Mouse (Mus musculus) forebrain, embryonic 15.5 days (tissue): Measurements from ENCODE around the gene Adora2a. TPM values are rescaled to one million over a fixed set of nuclear protein-coding genes. Genes with fewer than 3 reads are reported as not detected.

Experiments
- ATAC-seq: fragments of 200-750 bp; cut with Nextera tagmentation; replicated peaks from 2 replicates; pipeline ENCODE4 v1.8.0; 2017; ENCODE audit warnings: mild to moderate bottlenecking, moderate TSS enrichment, moderate library complexity
- H3K27ac ChIP-seq: fragments of 300-500 bp; sonication (generic); replicated peaks from 2 replicates; pipeline ENCODE4 v1.5.1; 2015; ENCODE audit warnings: mild to moderate bottlenecking, inconsistent platforms
- H3K27me3 ChIP-seq: fragments of 300-500 bp; sonication (generic); 2 replicates; pipeline ENCODE4 v1.6.1; 2015; ENCODE audit warnings: inconsistent platforms
- H3K36me3 ChIP-seq: fragments of 300-500 bp; sonication (generic); 2 replicates; pipeline ENCODE4 v1.6.1; 2015; ENCODE audit warnings: mild to moderate bottlenecking, inconsistent platforms
- H3K4me1 ChIP-seq: fragments of 300-500 bp; sonication (generic); 2 replicates; pipeline ENCODE4 v1.6.1; 2015; ENCODE audit warnings: inconsistent platforms
- H3K4me2 ChIP-seq: fragments of 300-500 bp; sonication (generic); replicated peaks from 2 replicates; pipeline ENCODE4 v1.6.1; 2015; ENCODE audit warnings: mild to moderate bottlenecking, inconsistent platforms
- H3K4me3 ChIP-seq: fragments of 300-500 bp; sonication (generic); 2 replicates; pipeline ENCODE4 v1.5.1; 2015; ENCODE audit warnings: mild to moderate bottlenecking, inconsistent platforms
- H3K9ac ChIP-seq: fragments of 300-500 bp; sonication (generic); replicated peaks from 2 replicates; pipeline ENCODE4 v1.6.1; 2015; ENCODE audit warnings: mild to moderate bottlenecking, inconsistent platforms
- H3K9me3 ChIP-seq: fragments of 300-500 bp; sonication (generic); 2 replicates; pipeline ENCODE4 v1.6.1; 2016; ENCODE audit warnings: inconsistent platforms
- WGBS: fragments of 180-500 bp; shearing (Covaris S2); methylation state at CpG from one replicate; pipeline ENCODE4 v1.1.7; 2015; ENCODE audit warnings: mixed read lengths; 5-methylcytosine and 5-hydroxymethylcytosine counted together
- polyA plus RNA-seq: library from polyadenylated mRNA; unstranded; fragments of >200 nt; fragmentation: Nextera tagmentation; extraction: Ambion mirVana; gene quantifications from 2 replicates; pipeline ENCODE4 v1.2.1, GENCODE M21; 2015

Adora2a gene
- polyA plus RNA-seq, 1 experiment from 2014 or later, result 8.2 TPM

DNA sequence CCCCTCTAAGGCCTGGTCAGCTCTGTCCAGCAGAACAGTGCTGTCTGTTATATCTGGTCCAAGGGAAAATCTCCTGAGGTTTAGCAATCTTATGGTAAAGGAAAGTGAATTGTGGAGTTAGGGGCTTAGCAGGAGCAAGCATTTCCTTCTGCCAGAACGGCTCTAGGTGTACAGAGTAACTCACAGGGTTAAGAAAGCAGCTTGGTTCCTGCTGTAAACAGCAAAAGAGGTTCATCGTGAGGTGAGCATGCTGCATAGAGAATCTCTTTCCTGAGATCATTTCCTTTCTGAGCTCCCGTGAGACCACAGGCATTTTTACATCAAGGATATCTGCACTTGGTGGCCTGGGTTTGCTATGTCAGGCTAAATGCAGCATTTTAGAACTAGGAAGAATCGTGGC lies 21.8 kb upstream of the Adora2a start:
- Histone ChIP-seq H3K4me3 (no peak overlapping the region), H3K9me3 (no peaks in the 10 kb centered on the region), H3K27ac (no peak overlapping the region), H3K4me1 (no peaks in the 10 kb centered on the region), H3K9ac (no peak overlapping the region), H3K27me3 (no peaks in the 10 kb centered on the region), H3K4me2 (no peak overlapping the region), H3K36me3 (peaks cover 18% of the 10 kb centered on the region)
- ATAC-seq, result no peak
- 89% methylated on average over 4 of the region's 4 CpGs for WGBS

DNA sequence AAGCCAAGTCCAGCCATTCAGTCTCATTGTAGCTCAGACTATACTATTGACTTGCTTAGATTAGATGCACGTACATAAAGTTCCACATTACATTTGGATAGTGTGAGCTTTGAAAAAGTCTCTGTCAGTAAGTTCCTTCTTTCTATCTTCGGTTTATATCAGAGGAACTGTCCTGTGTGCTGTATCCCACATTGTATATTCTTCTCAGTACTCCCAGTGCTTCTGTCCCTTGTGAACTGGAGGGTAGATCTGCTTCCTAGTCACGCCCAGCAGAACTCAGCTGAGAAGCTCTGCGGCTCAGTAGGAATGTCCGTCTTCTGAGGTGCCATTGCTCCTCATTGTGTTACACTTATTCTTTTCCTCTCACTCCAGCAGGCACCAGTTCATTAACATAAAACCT lies 18.1 kb upstream of the Adora2a start:
- no peaks in the 10 kb centered on the region for H3K9me3 ChIP-seq
- no peak overlapping the region for H3K4me3 ChIP-seq
- no peak overlapping the region for H3K4me2 ChIP-seq
- no peak overlapping the region for H3K27ac ChIP-seq
- peaks cover 4% of the 10 kb centered on the region; the same call in 1 of the 2 replicates for H3K4me1 ChIP-seq
- H3K36me3 ChIP-seq, result peaks cover 26% of the 10 kb centered on the region
- no peak for ATAC-seq
- WGBS, result 88% methylated on average over 5 of the region's 5 CpGs
- no peak overlapping the region for H3K9ac ChIP-seq
- H3K27me3 ChIP-seq, result no peaks in the 10 kb centered on the region

DNA sequence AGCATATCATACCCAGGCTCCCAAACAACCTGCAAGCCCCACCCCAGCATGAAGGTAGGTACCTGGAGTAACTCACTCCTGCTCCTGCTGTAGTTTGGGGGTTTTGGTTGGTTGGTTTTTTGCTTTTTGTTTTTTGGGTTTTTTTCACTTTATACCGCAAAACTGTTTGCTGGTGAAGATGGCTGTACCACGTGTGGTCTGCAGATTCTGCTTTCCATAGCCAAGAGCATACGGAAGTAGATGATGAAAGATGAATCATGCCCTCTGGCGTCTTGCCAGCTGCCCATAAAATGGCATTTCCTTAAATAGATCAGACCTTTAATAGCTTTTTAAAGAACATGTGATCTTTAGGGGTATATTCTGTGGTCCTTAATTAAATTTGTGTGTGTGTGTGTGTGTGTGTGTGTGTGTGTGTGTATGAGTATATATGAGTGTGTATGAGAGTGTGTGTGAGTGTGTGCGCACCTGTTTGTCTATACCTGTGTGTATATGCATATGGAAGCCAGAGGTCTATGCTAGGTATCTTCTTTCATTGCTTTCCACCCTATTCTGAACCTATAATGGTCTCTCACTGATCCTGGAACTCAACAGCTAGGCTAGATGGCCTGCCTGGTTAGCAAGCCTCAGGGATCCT lies 16.8 kb upstream of the Adora2a start:
- Histone ChIP-seq H3K27me3 (no peaks in the 10 kb centered on the region), H3K27ac (no peak overlapping the region), H3K4me3 (no peak overlapping the region), H3K4me2 (no peak overlapping the region), H3K4me1 (peaks cover 16% of the 10 kb centered on the region), H3K36me3 (peaks cover 30% of the 10 kb centered on the region), H3K9ac (no peak overlapping the region), H3K9me3 (no peaks in the 10 kb centered on the region)
- 78% methylated on average over 5 of the region's 5 CpGs for WGBS
- ATAC-seq, result no peak

DNA sequence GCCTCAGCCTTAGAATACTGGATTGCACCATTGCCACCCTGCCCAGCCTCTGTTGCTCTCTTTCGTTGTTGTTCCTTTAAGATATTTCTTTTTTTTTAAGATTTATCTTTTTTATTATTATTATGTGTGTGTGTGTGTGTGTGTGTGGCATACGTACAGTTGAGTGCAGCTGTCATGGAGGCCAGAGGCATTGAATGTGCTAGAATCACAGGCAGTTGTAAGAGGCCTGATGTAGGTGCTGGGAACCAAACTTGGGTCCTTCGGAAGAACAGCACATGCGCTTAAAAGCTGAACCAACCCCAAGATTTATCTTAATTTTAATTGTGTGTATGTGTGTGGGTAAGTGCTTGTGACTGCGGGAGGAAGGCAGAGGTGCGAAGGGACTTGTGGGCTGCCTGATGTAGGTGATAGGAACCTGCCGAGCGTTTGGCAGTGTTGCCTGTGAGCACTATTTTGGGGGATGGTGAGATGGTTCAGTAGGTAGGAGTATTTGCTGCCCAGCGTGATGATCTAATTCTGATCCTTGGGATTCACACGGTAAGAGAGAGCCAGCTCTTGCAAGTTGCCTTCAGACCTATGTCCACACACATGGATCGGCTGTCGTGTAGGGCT lies 15.4 kb upstream of the Adora2a start:
- ATAC-seq, result no peak
- Histone ChIP-seq H3K9me3 (no peaks in the 10 kb centered on the region), H3K4me1 (peaks cover 17% of the 10 kb centered on the region), H3K27me3 (no peaks in the 10 kb centered on the region), H3K4me2 (no peak overlapping the region), H3K36me3 (peaks cover 30% of the 10 kb centered on the region), H3K27ac (no peak overlapping the region), H3K9ac (no peak overlapping the region), H3K4me3 (no peak overlapping the region)
- 93% methylated on average over 12 of the region's 12 CpGs for WGBS

DNA sequence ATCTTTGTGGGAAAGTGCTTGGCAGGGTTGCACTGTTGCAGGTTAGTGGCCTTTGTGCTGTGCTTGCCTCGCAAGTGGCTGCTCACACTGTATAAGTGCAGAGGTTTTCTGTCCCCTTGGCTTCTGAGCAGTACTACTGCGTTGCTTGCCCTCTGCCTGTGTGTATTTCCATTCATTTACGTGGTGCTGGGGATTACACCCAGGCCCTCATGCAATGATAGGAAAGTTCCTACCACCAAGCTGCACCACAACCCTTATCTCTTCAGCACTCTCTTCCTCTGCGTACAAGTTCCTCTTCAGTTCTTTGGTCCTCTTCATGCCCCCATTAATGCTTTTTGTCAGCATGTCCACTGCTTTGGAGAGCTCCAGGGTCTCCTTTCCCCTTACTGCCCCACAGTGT lies 14.7 kb upstream of the Adora2a start:
- no peaks in the 10 kb centered on the region for H3K27me3 ChIP-seq
- H3K9ac ChIP-seq, result no peak overlapping the region
- no peak overlapping the region for H3K4me2 ChIP-seq
- no peaks in the 10 kb centered on the region for H3K9me3 ChIP-seq
- no peak overlapping the region for H3K4me3 ChIP-seq
- peaks cover 17% of the 10 kb centered on the region for H3K4me1 ChIP-seq
- no peak for ATAC-seq
- peaks cover 29% of the 10 kb centered on the region for H3K36me3 ChIP-seq
- H3K27ac ChIP-seq, result no peak overlapping the region
- 92% methylated on average over 4 of the region's 4 CpGs for WGBS

DNA sequence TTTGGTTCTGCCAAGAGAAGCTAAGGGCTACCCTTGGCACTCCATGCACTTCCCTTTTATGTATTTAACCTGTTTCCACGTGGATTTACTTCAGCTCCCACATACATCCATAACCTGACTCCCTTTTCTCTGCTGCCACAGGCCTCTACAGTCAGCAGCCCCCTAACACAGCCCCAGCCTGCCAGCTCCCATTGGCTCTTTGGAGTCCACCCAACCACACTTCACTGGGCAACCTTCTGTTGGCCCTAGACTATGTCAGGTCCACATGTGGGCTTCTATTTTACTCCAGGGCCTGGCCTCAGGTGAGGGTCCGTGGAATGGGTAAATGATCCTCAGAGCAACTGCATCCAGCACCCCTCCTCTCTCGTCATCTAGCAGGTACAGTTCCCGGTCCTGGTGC lies 14.1 kb upstream of the Adora2a start:
- Histone ChIP-seq H3K4me1 (peaks cover 17% of the 10 kb centered on the region), H3K9ac (no peak overlapping the region), H3K4me2 (no peak overlapping the region), H3K27ac (no peak overlapping the region), H3K4me3 (no peak overlapping the region), H3K9me3 (no peaks in the 10 kb centered on the region), H3K36me3 (peaks cover 35% of the 10 kb centered on the region), H3K27me3 (no peaks in the 10 kb centered on the region)
- WGBS, result 87% methylated on average over 4 of the region's 4 CpGs
- no peak for ATAC-seq

DNA sequence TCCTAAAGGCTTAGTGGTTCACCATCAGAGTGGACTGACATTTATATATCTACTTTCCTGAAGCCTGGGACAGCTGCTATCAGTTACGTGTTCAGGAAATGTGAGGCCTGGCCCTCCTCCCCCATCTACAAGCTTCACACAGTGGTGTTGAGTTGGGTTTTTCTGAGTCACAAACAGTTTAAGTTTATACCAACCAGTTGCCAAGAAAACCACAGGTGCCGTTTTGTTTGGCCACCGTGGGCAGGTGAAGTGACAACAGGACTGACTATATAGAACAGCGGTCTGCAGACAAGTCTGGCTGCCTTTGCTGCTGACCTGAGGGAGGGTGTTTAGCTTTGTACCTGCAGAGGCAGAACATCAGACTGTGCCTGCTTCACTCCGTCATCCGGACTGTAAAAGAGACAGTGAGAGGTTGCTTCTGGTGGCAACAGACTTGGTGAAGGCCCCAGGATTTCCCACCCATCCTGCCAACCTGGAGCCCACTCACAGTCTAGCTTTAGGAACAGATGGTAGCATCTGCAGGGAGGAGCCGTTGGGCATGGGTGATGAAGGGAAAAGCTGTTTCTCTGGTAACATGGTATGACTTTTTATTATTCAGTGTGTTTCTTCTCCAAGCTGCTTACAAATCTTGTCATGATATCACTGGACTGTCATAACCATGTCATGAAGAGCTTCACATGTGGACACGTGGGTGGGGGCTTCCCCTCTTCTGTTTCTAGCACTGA lies 13.2 kb upstream of the Adora2a start:
- Histone ChIP-seq H3K27ac (peak overlapping the region; percentile 82), H3K9me3 (no peaks in the 10 kb centered on the region), H3K4me1 (peaks cover 17% of the 10 kb centered on the region), H3K36me3 (peaks cover 44% of the 10 kb centered on the region), H3K4me2 (no peak overlapping the region), H3K4me3 (no peak overlapping the region), H3K27me3 (no peaks in the 10 kb centered on the region), H3K9ac (no peak overlapping the region)
- WGBS, result 70% methylated on average over 8 of the region's 8 CpGs
- peak; percentile 76 for ATAC-seq

DNA sequence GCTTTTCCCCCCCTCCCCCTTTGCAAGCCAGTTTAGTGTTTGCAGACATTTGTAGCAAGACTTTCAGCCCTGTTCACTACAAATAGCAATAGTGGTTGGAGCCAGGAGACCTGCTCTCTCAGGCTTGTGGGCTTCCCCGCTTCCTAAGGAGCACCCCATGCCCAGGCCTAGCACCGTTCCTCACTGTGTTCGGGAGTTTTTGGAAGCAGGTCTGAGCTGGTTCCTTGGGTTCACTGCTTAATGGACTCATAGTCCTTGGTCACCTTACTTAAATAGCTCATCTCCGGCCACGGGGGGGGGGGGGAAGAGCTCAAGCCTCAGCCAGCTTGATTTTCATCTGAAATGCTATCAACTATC lies 12.7 kb upstream of the Adora2a start:
- H3K4me1 ChIP-seq, result peaks cover 17% of the 10 kb centered on the region
- no peak overlapping the region for H3K4me2 ChIP-seq
- H3K9me3 ChIP-seq, result no peaks in the 10 kb centered on the region
- no peak overlapping the region for H3K9ac ChIP-seq
- WGBS, result 79% methylated on average over 5 of the region's 5 CpGs
- peak overlapping the region; percentile 82 for H3K27ac ChIP-seq
- ATAC-seq, result peak; percentile 35; the same call in 1 of the 2 replicates
- H3K27me3 ChIP-seq, result no peaks in the 10 kb centered on the region
- H3K36me3 ChIP-seq, result peaks cover 44% of the 10 kb centered on the region
- H3K4me3 ChIP-seq, result no peak overlapping the region

DNA sequence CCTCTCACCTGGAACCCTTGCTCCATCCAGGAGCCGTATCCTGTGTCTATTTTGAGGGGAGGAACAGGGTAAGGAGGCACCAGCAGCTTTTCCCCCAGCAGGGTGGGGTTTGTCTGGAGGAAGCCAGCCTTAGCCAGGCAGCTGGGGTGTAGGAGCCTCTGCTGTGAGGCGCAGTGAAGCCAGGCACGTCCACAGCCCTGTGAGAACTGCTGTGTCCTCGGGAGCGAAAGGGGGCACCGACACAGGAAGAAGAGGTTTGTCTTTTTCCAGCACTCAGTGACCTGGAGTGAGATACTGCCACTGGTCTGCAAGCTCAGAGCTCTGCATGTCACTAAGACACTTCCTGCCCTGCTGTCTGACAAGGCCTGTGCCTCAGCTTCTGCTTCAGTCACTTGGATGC lies 12.3 kb upstream of the Adora2a start:
- no peak overlapping the region for H3K4me3 ChIP-seq
- ATAC-seq, result 0 out of 2 replicates have a peak, but pooled peaks have one; percentile 12
- H3K27ac ChIP-seq, result peak overlapping the region; percentile 82
- 69% methylated on average over 6 of the region's 6 CpGs for WGBS
- H3K4me1 ChIP-seq, result peaks cover 17% of the 10 kb centered on the region
- H3K36me3 ChIP-seq, result peaks cover 44% of the 10 kb centered on the region
- H3K4me2 ChIP-seq, result no peak overlapping the region
- H3K9me3 ChIP-seq, result no peaks in the 10 kb centered on the region
- H3K27me3 ChIP-seq, result no peaks in the 10 kb centered on the region
- no peak overlapping the region for H3K9ac ChIP-seq

DNA sequence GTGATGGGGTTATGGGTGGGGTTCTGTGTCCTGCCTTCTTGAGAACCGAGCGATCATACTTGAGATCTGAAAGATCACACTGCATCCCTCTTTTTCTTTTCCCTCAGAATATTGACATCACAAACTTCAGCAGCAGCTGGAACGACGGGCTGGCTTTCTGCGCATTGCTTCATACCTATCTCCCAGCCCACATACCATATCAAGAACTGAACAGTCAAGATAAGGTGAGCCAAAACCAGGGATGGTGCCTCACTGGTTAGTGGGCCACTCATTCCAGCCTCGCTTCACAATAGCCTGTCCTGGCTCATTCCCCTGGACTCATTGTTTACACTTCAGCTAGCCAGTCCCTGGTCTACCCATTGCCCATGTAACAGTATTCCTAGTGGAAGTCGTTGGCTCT lies 9.5 kb upstream of the Adora2a start:
- H3K4me2 ChIP-seq, result no peak overlapping the region
- H3K36me3 ChIP-seq, result peaks cover 56% of the 10 kb centered on the region
- no peak overlapping the region for H3K9ac ChIP-seq
- no peak for ATAC-seq
- no peaks in the 10 kb centered on the region for H3K27me3 ChIP-seq
- no peak overlapping the region for H3K27ac ChIP-seq
- H3K4me3 ChIP-seq, result no peak overlapping the region
- H3K9me3 ChIP-seq, result no peaks in the 10 kb centered on the region
- H3K4me1 ChIP-seq, result peaks cover 17% of the 10 kb centered on the region
- WGBS, result 93% methylated on average over 7 of the region's 7 CpGs

DNA sequence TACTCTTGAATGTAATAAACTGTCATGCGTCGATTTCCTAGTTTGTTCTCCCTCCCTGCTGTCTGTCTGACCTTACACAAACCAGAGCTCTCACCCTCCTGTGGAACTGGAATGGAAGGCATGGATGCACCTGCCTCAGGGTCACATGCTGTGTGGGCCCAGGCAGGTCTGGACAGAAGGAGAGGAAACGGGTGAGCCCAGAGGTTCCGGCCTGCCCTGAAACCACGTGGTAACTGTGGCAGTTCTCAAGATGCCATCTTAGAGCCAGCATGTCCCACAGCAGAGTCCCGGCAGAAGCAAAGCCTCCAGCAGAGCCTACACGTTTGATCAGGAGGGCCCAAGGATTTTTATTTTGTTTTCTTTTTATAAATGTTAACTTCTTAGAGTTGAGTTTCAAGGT lies 4.3 kb upstream of the Adora2a start:
- Histone ChIP-seq H3K4me3 (no peak overlapping the region), H3K27me3 (no peaks in the 10 kb centered on the region), H3K27ac (no peak overlapping the region), H3K4me1 (peaks cover 16% of the 10 kb centered on the region), H3K4me2 (no peak overlapping the region), H3K9me3 (no peaks in the 10 kb centered on the region), H3K36me3 (peaks cover 44% of the 10 kb centered on the region), H3K9ac (no peak overlapping the region)
- ATAC-seq, result no peak
- 86% methylated on average over 7 of the region's 7 CpGs for WGBS

DNA sequence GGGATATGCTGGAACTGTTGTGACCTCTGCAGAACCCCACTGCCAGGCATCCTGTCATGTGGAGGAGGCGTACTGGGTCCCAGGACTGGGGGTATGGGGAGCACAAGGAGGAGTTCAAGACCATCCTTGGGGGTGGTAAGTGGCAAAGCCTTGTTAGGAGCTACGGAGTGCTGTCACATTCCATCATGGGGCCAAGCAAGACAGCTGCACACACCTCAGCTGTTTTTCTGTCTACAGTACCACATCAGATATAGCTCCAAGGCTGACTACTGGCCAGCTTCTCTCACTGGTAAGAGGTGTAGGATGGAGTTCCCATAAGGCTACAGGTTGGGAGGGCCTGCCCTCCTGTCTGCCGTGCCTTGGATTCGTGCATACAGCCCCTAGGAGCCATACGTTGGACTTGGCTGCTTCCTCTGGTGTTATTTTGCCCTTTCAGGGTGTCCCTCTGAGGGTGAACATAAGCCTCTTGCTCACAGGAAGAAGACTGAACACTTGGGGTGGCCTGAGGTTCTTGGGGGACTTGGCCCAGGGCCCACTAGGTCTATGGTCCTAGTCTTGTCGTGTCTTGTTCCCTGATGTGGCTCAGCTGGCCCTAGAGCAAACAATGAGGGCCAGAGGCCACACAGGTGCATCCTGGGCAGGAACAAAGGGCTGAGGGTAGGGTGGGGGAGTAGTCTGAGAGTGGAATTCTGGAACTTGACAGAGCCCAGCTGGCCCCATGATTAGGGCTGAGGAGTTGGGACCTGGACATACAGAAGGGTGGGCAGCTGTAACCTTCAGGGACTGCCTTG lies 2.3 kb upstream of the Adora2a start:
- peaks cover 14% of the 10 kb centered on the region; the same call in 1 of the 2 replicates for H3K27me3 ChIP-seq
- H3K4me3 ChIP-seq, result no peak overlapping the region
- no peak overlapping the region for H3K4me2 ChIP-seq
- H3K36me3 ChIP-seq, result peaks cover 24% of the 10 kb centered on the region
- no peaks in the 10 kb centered on the region for H3K9me3 ChIP-seq
- ATAC-seq, result no peak
- H3K9ac ChIP-seq, result no peak overlapping the region
- 80% methylated on average over 6 of the region's 6 CpGs for WGBS
- H3K4me1 ChIP-seq, result peaks cover 18% of the 10 kb centered on the region
- no peak overlapping the region for H3K27ac ChIP-seq
